Mouse (Mus musculus) testis, adult 2 months (tissue): ENCODE data around the gene Gm37419.

Experiments
- CTCF ChIP-seq: fragments of 200-500 bp; IDR thresholded peaks from 2 replicates; pipeline ENCODE4 v1.5.1; 2012; ENCODE audit warnings: low read depth, mild to moderate bottlenecking, inconsistent platforms, low read length, moderate library complexity; ENCODE audit not compliant: control insufficient read depth, insufficient read depth, insufficient replicate concordance
- POLR2A ChIP-seq: fragments of 200-500 bp; IDR thresholded peaks from 2 replicates; pipeline ENCODE4 v1.6.1; 2012; ENCODE audit warnings: low read depth, mild to moderate bottlenecking, inconsistent platforms, low read length, moderate library complexity; ENCODE audit not compliant: control insufficient read depth

DNA sequence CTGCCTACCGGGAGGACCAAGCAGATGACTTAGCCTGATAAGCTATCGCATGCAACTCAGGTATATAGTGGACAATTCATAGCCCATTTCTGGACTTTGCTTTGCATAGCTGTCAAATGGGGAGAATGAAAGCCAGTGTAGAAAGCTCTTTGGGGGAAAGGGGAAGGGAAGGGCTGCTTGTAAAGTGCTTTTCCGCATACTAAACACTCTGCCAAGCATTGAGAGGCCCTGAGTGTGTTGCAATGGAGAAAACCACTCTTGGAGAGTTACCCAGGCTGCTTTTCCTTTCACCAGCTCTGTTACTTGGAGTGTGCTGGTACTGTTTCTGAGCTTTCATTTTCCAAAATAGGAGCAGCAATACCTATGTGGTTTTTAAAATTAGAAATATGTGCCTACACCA lies 10.6 kb upstream of the Gm37419 start:
- TF ChIP-seq CTCF (no peak), POLR2A (no peak)
